Mouse (Mus musculus) urinary bladder, postnatal 14 days (tissue): ENCODE results near the gene Sprr2i.

Experiments used
- DNase-seq: peaks from one replicate; pipeline ENCODE4 v3.0.0; 2021; ENCODE audit warnings: low spot score

Gene Sprr2i

GRCm38 (mm10) chr3:92407691-92408090 lies at the start of gene Sprr2i:
TSS of gene Sprr2i (plus strand) at chr3:92407991.
- DNase-seq, result no peak

- DNase-seq, result no peak
These were observed 46.2 kb upstream of the Sprr2i start for GRCm38 (mm10) chr3:92361619-92362018.

GRCm38 (mm10) chr3:92364887-92365286 lies 42.9 kb upstream of the Sprr2i start, which contains the start of gene Sprr2f:
TSS of gene Sprr2f (plus strand) at chr3:92365187.
- no peak for DNase-seq

- DNase-seq, result no peak
These were observed 34.2 kb upstream of the Sprr2i start for GRCm38 (mm10) chr3:92373613-92374012.

GRCm38 (mm10) chr3:92385385-92385784 lies 22.4 kb upstream of the Sprr2i start, which contains the start of gene Sprr2h:
TSS of gene Sprr2h (plus strand) at chr3:92385685.
- no peak for DNase-seq

GRCm38 (mm10) chr3:92394301-92394700 lies 13.5 kb upstream of the Sprr2i start:
- DNase-seq, result no peak

GRCm38 (mm10) chr3:92417782-92418181 lies 10.0 kb downstream of the Sprr2i start, which contains the start of gene Sprr2j-ps:
TSS of gene Sprr2j-ps (plus strand) at chr3:92418082.
- DNase-seq, result no peak

- DNase-seq, result no peak
These were observed 21.5 kb downstream of the Sprr2i start, which contains the start of gene Gm9774 for GRCm38 (mm10) chr3:92429323-92429722. TSS of gene Gm9774 (minus strand) at chr3:92429423.

- no peak for DNase-seq
These were observed 24.5 kb downstream of the Sprr2i start, which contains the start of gene Sprr2k for GRCm38 (mm10) chr3:92432282-92432681. TSS of gene Sprr2k (plus strand) at chr3:92432582.

GRCm38 (mm10) chr3:92438689-92439088 lies 30.9 kb downstream of the Sprr2i start, which contains the start of gene Sprr1b:
TSS of gene Sprr1b (minus strand) at chr3:92438789.
- DNase-seq, result no peak

GRCm38 (mm10) chr3:92440177-92440576 lies 32.4 kb downstream of the Sprr2i start:
- DNase-seq, result no peak

- no peak for DNase-seq
These were observed 47.4 kb downstream of the Sprr2i start for GRCm38 (mm10) chr3:92455151-92455550.

- no peak for DNase-seq
These were observed 50.8 kb downstream of the Sprr2i start, which contains the start of gene Sprr3 for GRCm38 (mm10) chr3:92458620-92459019. TSS of gene Sprr3 (minus strand) at chr3:92458720.
